Mouse (Mus musculus): ENCODE results near the gene Strbp. TPM values are rescaled to one million over a fixed set of nuclear protein-coding genes. Genes with fewer than 3 reads are reported as not detected.

Gene Strbp
- polyA plus RNA-seq, 1 experiment from 2014 or later, result 30.8 TPM

DNA sequence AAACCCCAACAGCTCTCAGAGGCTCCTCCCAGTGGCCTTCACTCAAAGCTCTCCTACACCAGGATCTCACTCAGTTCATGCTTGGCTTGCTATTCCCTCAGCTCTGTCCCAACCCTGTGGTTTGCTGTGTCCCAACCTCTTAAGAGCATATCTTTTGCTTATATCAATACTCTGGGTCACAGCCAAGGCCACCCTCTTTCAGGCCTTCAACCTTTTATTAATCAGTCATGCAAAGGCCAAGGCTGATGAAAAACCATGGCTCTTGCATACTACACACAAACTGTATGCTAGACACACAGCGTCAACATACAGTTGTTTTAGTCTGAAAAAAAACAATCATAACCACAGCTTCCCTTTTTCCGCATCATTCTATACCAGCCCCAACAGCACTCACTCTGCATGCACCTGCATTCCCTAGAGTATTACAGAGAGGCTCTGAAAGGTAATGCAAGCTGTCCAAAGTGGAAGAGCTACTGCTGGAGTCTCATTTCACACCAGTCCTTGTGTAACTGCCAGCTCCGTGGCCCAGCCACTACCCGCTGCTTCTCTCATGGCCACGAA is 27.7 kb upstream of the Strbp start:
- WGBS, result 84% methylated on average over 5 of the region's 5 CpGs
- Histone ChIP-seq H3K4me2 (no peak overlapping the region), H3K4me3 (no peak overlapping the region), H3K4me1 (peaks cover 10% of the 10 kb centered on the region), H3K27me3 (no peaks in the 10 kb centered on the region), H3K36me3 (no peaks in the 10 kb centered on the region), H3K9ac (no peak overlapping the region), H3K27ac (no peak overlapping the region), H3K9me3 (no peaks in the 10 kb centered on the region)
- ATAC-seq (ENCODE audit: insufficient number of reproducible peaks, low FRiP score, low TSS enrichment, low read depth), result no peak

- no peak for ATAC-seq (ENCODE audit: insufficient number of reproducible peaks, low FRiP score, low TSS enrichment, low read depth)
- no peaks in the 10 kb centered on the region for H3K36me3 ChIP-seq
- 41% methylated on average over 4 of the region's 4 CpGs for WGBS
These were observed 20.6 kb upstream of the Strbp start for GRCm38 (mm10) chr2:37724231-37724630.

DNA sequence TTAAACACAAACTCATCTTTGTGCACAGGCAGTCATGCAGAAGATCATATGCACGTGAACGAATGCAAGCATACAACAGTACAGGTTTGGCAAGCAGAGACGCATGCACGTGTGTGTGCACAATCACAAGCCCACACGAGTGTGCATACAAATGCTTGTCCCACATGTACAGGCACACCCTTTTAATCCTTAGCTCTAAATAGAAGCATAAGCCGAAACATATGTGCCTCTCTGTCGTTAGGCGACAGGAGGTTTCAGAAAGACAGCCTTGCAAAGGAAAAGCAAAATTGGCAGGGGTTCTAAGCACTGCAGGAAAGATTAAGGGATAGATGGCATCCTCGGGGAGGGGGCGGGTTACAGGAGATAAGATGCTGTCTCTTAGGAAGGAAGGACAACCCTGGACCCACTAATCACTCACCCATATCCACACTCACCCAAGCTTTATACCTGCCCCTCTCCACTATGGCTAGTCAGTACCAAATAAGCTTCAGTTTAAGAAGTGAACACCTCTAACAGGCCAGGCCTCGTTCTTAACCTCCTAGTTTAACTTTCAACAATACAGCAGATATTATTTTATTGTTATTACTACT is 19.9 kb upstream of the Strbp start:
- H3K9ac ChIP-seq, result no peak overlapping the region
- ATAC-seq (ENCODE audit: insufficient number of reproducible peaks, low FRiP score, low TSS enrichment, low read depth), result no peak
- H3K9me3 ChIP-seq, result no peaks in the 10 kb centered on the region
- H3K36me3 ChIP-seq, result no peaks in the 10 kb centered on the region
- no peaks in the 10 kb centered on the region for H3K27me3 ChIP-seq
- H3K4me1 ChIP-seq, result 0 out of 2 replicates have a peak, but pooled peaks cover 3% of the 10 kb centered on the region
- WGBS, result 47% methylated on average over 11 of the region's 11 CpGs
- no peak overlapping the region for H3K4me3 ChIP-seq
- H3K4me2 ChIP-seq, result no peak overlapping the region
- H3K27ac ChIP-seq, result no peak overlapping the region

More at GRCm38 (mm10) chr2:37724231-37724630, 20.6 kb upstream of the Strbp start:
- Histone ChIP-seq H3K4me3 (no peak overlapping the region), H3K4me2 (no peak overlapping the region), H3K9me3 (no peaks in the 10 kb centered on the region), H3K27ac (no peak overlapping the region), H3K27me3 (no peaks in the 10 kb centered on the region), H3K9ac (no peak overlapping the region), H3K4me1 (0 out of 2 replicates have a peak, but pooled peaks cover 3% of the 10 kb centered on the region)

- H3K27ac ChIP-seq, result no peak overlapping the region
- H3K4me1 ChIP-seq, result 0 out of 2 replicates have a peak, but pooled peaks cover 3% of the 10 kb centered on the region
- no peak overlapping the region for H3K4me3 ChIP-seq
- no peaks in the 10 kb centered on the region for H3K27me3 ChIP-seq
- WGBS, result 80% methylated on average over 14 of the region's 14 CpGs
- H3K9ac ChIP-seq, result no peak overlapping the region
- no peak for ATAC-seq (ENCODE audit: insufficient number of reproducible peaks, low FRiP score, low TSS enrichment, low read depth)
- no peak overlapping the region for H3K4me2 ChIP-seq
- no peaks in the 10 kb centered on the region for H3K9me3 ChIP-seq
- no peaks in the 10 kb centered on the region for H3K36me3 ChIP-seq
These were observed 19.2 kb upstream of the Strbp start for GRCm38 (mm10) chr2:37722674-37723465.

- Histone ChIP-seq H3K4me3 (no peak overlapping the region), H3K9ac (no peak overlapping the region), H3K36me3 (no peaks in the 10 kb centered on the region), H3K27me3 (no peaks in the 10 kb centered on the region), H3K4me1 (no peaks in the 10 kb centered on the region), H3K9me3 (no peaks in the 10 kb centered on the region), H3K27ac (no peak overlapping the region), H3K4me2 (no peak overlapping the region)
- no peak for ATAC-seq (ENCODE audit: insufficient number of reproducible peaks, low FRiP score, low TSS enrichment, low read depth)
- WGBS, result 72% methylated on average over 6 of the region's 6 CpGs
These were observed 12.6 kb upstream of the Strbp start for GRCm38 (mm10) chr2:37716266-37716665.

DNA sequence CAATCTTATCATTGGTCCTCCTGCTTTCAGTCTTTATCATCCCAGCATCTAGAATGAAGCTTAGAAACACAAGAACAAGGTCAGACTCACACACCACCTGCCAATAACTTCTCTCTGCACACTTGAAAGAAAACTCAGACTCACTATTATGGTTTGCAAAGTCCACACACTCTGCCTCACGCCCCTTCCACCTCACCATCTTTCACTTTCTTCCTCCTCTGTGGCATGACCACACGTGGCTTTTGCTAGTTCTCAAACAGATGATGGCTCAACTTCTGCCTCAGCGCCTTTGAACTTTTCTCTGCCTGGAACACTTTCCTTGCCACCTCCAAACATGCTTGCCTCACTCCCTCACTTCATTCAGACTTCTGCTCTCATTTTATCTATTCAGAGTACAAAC is 11.7 kb upstream of the Strbp start:
- Histone ChIP-seq H3K4me1 (no peaks in the 10 kb centered on the region), H3K9ac (no peak overlapping the region), H3K27ac (no peak overlapping the region), H3K36me3 (no peaks in the 10 kb centered on the region), H3K4me2 (no peak overlapping the region), H3K27me3 (no peaks in the 10 kb centered on the region), H3K9me3 (no peaks in the 10 kb centered on the region), H3K4me3 (no peak overlapping the region)
- 67% methylated on average over 3 of the region's 3 CpGs for WGBS
- no peak for ATAC-seq (ENCODE audit: insufficient number of reproducible peaks, low FRiP score, low TSS enrichment, low read depth)

DNA sequence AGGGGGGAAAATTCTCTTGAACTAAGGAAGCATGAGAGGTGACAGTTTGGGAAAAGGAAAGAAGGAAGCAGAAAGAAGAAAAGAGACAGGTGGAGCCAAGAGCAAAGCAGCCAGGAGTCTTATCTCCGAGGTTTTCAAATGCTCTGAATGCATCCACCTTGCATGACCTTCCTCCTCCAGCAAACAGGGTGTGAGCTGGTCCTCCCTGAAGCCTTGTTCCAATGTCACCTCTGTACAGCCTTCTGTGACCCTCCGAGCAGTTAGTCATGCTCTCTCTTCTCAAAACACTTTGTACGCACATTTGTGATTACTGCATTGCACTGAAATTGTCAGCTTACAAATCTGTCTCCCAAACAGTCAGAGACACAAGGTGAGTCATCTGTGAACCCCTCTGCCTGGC is 9.4 kb upstream of the Strbp start:
- Histone ChIP-seq H3K4me1 (no peaks in the 10 kb centered on the region), H3K9ac (no peak overlapping the region), H3K4me2 (no peak overlapping the region), H3K4me3 (no peak overlapping the region), H3K36me3 (no peaks in the 10 kb centered on the region), H3K9me3 (no peaks in the 10 kb centered on the region), H3K27me3 (no peaks in the 10 kb centered on the region), H3K27ac (no peak overlapping the region)
- no peak for ATAC-seq (ENCODE audit: insufficient number of reproducible peaks, low FRiP score, low TSS enrichment, low read depth)
- 73% methylated on average over 3 of the region's 3 CpGs for WGBS

DNA sequence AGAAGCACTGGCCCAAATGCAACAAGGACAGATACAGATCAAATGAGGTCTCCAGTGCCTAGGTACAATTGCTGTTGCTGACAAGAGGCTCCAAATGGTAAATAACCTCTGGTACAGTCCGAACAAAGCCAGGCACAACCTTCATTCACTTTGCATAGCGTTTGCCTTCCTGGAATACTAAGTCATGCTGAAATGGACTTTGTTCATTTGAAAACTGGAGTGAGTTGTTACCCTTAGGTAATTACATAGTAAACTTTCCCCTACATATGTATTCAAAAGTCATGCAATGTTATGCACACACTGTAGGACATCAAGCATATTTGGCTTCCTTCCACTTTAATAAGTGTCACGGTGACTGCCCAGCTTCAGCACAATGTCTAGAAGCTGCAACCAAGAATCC is 5.2 kb upstream of the Strbp start:
- Histone ChIP-seq H3K27ac (no peak overlapping the region), H3K9ac (no peak overlapping the region), H3K4me1 (no peaks in the 10 kb centered on the region; the same call in 1 of the 2 replicates), H3K36me3 (no peaks in the 10 kb centered on the region), H3K9me3 (no peaks in the 10 kb centered on the region), H3K4me2 (no peak overlapping the region), H3K4me3 (no peak overlapping the region), H3K27me3 (no peaks in the 10 kb centered on the region)
- 86% methylated on average over 3 of the region's 3 CpGs for WGBS
- ATAC-seq (ENCODE audit: insufficient number of reproducible peaks, low FRiP score, low TSS enrichment, low read depth), result no peak

DNA sequence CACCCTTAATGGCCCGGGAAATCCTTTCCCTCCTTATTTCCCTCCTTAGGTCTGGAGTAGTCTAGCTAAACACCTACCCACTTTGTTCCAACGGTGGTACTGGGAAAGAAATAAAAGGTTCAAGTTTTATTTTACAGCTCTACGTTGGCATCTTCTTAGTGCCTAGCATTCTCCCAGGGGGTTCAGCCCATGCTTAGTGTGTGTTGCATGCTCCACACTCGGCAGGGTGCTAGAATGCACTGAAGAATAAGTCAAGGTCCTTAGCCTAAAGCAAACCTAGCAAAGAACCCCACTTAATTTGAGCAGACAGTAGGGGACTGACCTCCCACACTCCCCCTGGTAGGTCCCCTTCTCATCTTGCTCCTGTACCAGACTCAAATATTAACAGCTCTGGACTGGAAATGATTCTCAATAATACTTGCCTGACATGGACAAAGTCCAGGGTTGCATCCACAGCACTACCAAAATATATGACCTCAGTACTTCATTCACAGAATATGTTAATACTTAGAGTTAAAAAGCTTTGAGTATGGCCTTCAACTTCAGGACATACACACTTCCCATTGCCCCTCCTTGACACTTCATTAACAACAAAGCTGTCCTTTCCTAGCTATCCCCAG is 592 bp upstream of the Strbp start:
- H3K4me1 ChIP-seq, result peaks cover 14% of the 10 kb centered on the region
- no peaks in the 10 kb centered on the region for H3K27me3 ChIP-seq
- H3K9me3 ChIP-seq, result no peaks in the 10 kb centered on the region
- peak overlapping the region; percentile 88 for H3K4me2 ChIP-seq
- H3K4me3 ChIP-seq, result peak overlapping the region; percentile 94
- no peak for ATAC-seq (ENCODE audit: insufficient number of reproducible peaks, low FRiP score, low TSS enrichment, low read depth)
- WGBS, result 9% methylated on average over 4 of the region's 4 CpGs
- no peaks in the 10 kb centered on the region for H3K36me3 ChIP-seq
- H3K9ac ChIP-seq, result peak overlapping the region; percentile 89; the same call in 1 of the 2 replicates
- H3K27ac ChIP-seq, result no peak overlapping the region

- H3K36me3 ChIP-seq, result no peaks in the 10 kb centered on the region
- peaks cover 14% of the 10 kb centered on the region for H3K4me1 ChIP-seq
- no peaks in the 10 kb centered on the region for H3K9me3 ChIP-seq
- peak overlapping the region; percentile 94 for H3K4me3 ChIP-seq
- ATAC-seq (ENCODE audit: insufficient number of reproducible peaks, low FRiP score, low TSS enrichment, low read depth), result peak; percentile 64
- peak overlapping the region; percentile 89 for H3K9ac ChIP-seq
- peak overlapping the region; percentile 95 for H3K27ac ChIP-seq
- WGBS, result under 1% methylated on average over 60 of the region's 70 CpGs
- peak overlapping the region; percentile 88 for H3K4me2 ChIP-seq
- no peaks in the 10 kb centered on the region for H3K27me3 ChIP-seq
These were observed 1.1 kb downstream of the Strbp start for GRCm38 (mm10) chr2:37702301-37703172.

GRCm38 (mm10) chr2:37689064-37689615 is 14.5 kb downstream of the Strbp start:
- 83% methylated on average over 3 of the region's 3 CpGs for WGBS
- Histone ChIP-seq H3K9me3 (no peaks in the 10 kb centered on the region), H3K4me3 (no peak overlapping the region), H3K36me3 (no peaks in the 10 kb centered on the region), H3K4me2 (no peak overlapping the region), H3K4me1 (no peaks in the 10 kb centered on the region), H3K9ac (no peak overlapping the region), H3K27me3 (no peaks in the 10 kb centered on the region), H3K27ac (no peak overlapping the region)
- no peak for ATAC-seq (ENCODE audit: insufficient number of reproducible peaks, low FRiP score, low TSS enrichment, low read depth)
